Mouse (Mus musculus): ENCODE measurements at regions not wholly inside any gene's neighbourhood (a gene's known extent, or its start where the extent isn't known, plus 50 kb on each side); places are given as distances from the start of the nearest gene placed in this dataset.

DNA sequence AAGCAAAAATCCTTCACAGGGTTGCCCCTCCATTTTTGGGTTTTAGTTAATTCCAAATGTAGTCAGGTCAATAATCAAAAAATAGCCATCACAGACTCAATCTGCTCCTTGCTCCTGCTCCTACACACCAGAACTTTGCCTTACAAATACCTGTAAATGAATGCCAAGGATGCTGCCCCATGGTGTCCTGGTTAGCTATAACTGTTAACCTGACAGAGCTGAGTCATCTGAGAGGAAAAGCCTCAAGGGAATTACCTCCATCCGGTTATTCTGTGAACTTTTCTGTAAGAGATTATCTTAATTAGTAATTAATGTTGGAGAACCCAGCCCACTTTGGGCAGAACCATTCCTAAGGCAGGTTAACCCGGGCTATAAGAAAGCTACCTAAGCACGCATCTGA, 325.4 kb upstream of the Castor2 start:
- WGBS = 75% methylated on average over 3 of the region's 3 CpGs
- no peak for ATAC-seq (ENCODE audit: insufficient number of reproducible peaks, insufficient read depth, low FRiP score, low read depth)
- Histone ChIP-seq H3K9me3 (ENCODE audit: control insufficient read depth, low read length) (no peaks in the 10 kb centered on the region), H3K4me3 (ENCODE audit: control insufficient read depth in 1 of 2, insufficient read depth in 1 of 2, low read depth in 1 of 2, low read length in 2 of 2) (no peak overlapping the region), H3K36me3 (ENCODE audit: control insufficient read depth, insufficient read depth, low read length) (no peaks in the 10 kb centered on the region), H3K27me3 (ENCODE audit: control insufficient read depth, insufficient read depth, low read length) (no peaks in the 10 kb centered on the region), H3K4me2 (ENCODE audit: low read length) (no peak overlapping the region), H3K27ac (replicated peaks in 1 of 2; ENCODE audit: control insufficient read depth in 1 of 2, insufficient read depth in 1 of 2, low read depth in 2 of 2, low read length in 2 of 2) (no peak overlapping the region), H3K9ac (ENCODE audit: low read length) (no peak overlapping the region), H3K4me1 (ENCODE audit: control insufficient read depth in 2 of 2, insufficient read depth in 2 of 2, low read length in 2 of 2) (no peaks in the 10 kb centered on the region)

DNA sequence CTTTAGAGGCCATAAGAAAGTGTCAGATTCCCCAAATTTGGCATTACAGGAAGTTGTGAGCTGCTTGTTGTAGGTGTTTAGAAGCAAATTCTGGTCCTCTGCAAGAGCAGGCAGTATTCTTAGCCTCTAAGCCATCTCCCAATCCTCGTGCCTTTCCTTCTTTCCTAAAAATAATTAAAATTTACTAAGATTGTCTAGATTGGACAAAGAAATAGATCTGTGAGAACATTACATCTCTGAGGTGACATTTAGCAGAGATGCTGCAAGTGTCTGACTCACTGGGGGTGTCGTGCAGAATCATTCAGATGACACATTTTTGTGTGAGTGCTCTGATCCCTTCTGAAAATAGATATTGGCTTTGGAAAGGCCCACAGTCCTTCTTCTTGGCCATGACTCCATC, 330.7 kb upstream of the Castor2 start:
- no peaks in the 10 kb centered on the region for H3K27me3 ChIP-seq (ENCODE audit: control insufficient read depth, insufficient read depth, low read length)
- no peak overlapping the region for H3K27ac ChIP-seq (replicated peaks in 1 of 2; ENCODE audit: control insufficient read depth in 1 of 2, insufficient read depth in 1 of 2, low read depth in 2 of 2, low read length in 2 of 2)
- no peak overlapping the region for H3K4me2 ChIP-seq (ENCODE audit: low read length)
- H3K4me3 ChIP-seq (ENCODE audit: control insufficient read depth in 1 of 2, insufficient read depth in 1 of 2, low read depth in 1 of 2, low read length in 2 of 2) = no peak overlapping the region
- H3K4me1 ChIP-seq (ENCODE audit: control insufficient read depth in 2 of 2, insufficient read depth in 2 of 2, low read length in 2 of 2) = no peaks in the 10 kb centered on the region
- no peak for ATAC-seq (ENCODE audit: insufficient number of reproducible peaks, insufficient read depth, low FRiP score, low read depth)
- WGBS = 71% methylated on average over 2 of the region's 2 CpGs
- no peaks in the 10 kb centered on the region for H3K9me3 ChIP-seq (ENCODE audit: control insufficient read depth, low read length)
- no peaks in the 10 kb centered on the region for H3K36me3 ChIP-seq (ENCODE audit: control insufficient read depth, insufficient read depth, low read length)
- no peak overlapping the region for H3K9ac ChIP-seq (ENCODE audit: low read length)

DNA sequence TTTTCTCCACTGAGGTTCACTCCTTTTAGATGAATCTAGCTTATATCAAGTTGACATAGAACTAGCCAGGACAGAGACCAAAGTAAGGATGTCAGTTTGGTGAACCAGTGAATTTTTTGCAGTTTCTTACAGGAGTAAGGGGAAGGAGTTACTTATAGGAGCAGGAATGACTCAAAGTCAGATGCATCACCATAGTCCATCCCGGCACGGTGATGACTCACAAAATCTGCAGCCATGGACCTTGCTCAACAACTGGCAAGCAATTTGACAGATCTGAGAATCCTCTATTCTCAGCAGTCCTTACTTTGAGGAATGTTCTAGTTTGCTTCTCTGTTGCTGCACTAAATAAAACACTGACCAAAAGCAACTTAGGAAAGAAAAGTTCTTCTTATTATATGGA, 341.7 kb upstream of the Castor2 start:
- Histone ChIP-seq H3K4me2 (ENCODE audit: low read length) (no peak overlapping the region), H3K9me3 (ENCODE audit: control insufficient read depth, low read length) (0 out of 2 replicates have a peak, but pooled peaks cover 3% of the 10 kb centered on the region), H3K4me1 (ENCODE audit: control insufficient read depth in 2 of 2, insufficient read depth in 2 of 2, low read length in 2 of 2) (no peaks in the 10 kb centered on the region), H3K27me3 (ENCODE audit: control insufficient read depth, insufficient read depth, low read length) (no peaks in the 10 kb centered on the region), H3K36me3 (ENCODE audit: control insufficient read depth, insufficient read depth, low read length) (no peaks in the 10 kb centered on the region), H3K9ac (ENCODE audit: low read length) (no peak overlapping the region), H3K4me3 (ENCODE audit: control insufficient read depth in 1 of 2, insufficient read depth in 1 of 2, low read depth in 1 of 2, low read length in 2 of 2) (no peak overlapping the region), H3K27ac (replicated peaks in 1 of 2; ENCODE audit: control insufficient read depth in 1 of 2, insufficient read depth in 1 of 2, low read depth in 2 of 2, low read length in 2 of 2) (no peak overlapping the region)
- no peak for ATAC-seq (ENCODE audit: insufficient number of reproducible peaks, insufficient read depth, low FRiP score, low read depth)
- WGBS = 93% methylated on average over 2 of the region's 2 CpGs

DNA sequence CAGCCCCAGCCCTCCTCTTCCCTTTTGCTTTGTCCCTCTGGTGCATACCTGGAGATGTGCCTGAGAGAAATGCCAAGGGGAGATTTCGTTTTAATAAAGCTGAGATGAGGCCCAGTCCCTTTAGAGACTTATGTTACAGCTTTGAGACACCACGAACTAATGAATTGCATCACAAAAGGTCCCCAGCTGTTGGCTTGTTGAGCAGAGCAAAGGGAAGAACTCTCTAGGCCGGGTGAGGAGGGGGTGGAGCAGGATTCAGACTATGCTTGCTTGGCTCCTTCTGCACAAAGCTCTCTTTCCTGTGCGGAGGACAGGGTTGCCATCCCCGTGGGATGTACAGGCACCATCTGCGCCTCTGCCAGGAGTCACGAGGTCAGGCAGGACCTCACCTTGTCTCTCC, 345.3 kb upstream of the Castor2 start:
- Histone ChIP-seq H3K9ac (ENCODE audit: low read length) (no peak overlapping the region), H3K27ac (replicated peaks in 1 of 2; ENCODE audit: control insufficient read depth in 1 of 2, insufficient read depth in 1 of 2, low read depth in 2 of 2, low read length in 2 of 2) (no peak overlapping the region), H3K36me3 (ENCODE audit: control insufficient read depth, insufficient read depth, low read length) (no peaks in the 10 kb centered on the region), H3K27me3 (ENCODE audit: control insufficient read depth, insufficient read depth, low read length) (no peaks in the 10 kb centered on the region), H3K4me1 (ENCODE audit: control insufficient read depth in 2 of 2, insufficient read depth in 2 of 2, low read length in 2 of 2) (no peaks in the 10 kb centered on the region), H3K9me3 (ENCODE audit: control insufficient read depth, low read length) (0 out of 2 replicates have a peak, but pooled peaks cover 3% of the 10 kb centered on the region), H3K4me2 (ENCODE audit: low read length) (no peak overlapping the region), H3K4me3 (ENCODE audit: control insufficient read depth in 1 of 2, insufficient read depth in 1 of 2, low read depth in 1 of 2, low read length in 2 of 2) (no peak overlapping the region)
- WGBS = 24% methylated on average over 7 of the region's 7 CpGs
- no peak for ATAC-seq (ENCODE audit: insufficient number of reproducible peaks, insufficient read depth, low FRiP score, low read depth)

DNA sequence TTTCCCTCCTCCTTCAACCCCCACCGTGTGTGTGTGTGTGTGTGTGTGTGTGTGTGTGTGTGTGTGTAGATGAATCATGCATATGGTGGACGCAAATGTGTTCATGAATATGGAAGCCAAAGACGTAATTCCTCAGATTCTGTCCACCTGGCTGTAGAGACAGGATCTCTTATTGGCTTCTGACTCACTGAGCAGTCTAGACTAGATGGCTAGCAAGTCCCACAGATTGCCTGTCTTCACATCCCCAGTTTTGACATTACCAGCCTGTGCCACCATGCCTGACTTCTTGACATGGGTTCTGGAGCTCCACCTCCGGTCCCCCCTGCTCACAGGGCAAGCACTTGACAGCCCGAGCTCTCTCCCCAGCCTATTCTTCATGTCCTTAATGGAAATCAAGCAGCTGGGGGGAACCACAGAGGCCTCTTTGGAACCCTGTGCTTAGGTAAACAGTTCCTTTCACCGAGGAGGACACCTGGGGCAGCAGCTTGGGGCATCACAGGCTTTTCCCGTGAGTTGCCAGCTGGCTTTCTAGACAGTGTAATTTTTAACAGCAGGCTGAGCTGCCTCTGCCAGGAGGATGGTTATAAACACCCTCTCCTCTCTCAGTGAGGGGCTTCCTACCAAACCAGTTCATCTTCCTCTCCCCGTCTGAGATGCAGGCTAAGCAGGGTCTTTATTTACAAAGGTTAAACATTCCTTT, 345.9 kb upstream of the Castor2 start:
- Histone ChIP-seq H3K27me3 (ENCODE audit: control insufficient read depth, insufficient read depth, low read length) (no peaks in the 10 kb centered on the region), H3K4me1 (ENCODE audit: control insufficient read depth in 2 of 2, insufficient read depth in 2 of 2, low read length in 2 of 2) (no peaks in the 10 kb centered on the region), H3K9me3 (ENCODE audit: control insufficient read depth, low read length) (0 out of 2 replicates have a peak, but pooled peaks cover 3% of the 10 kb centered on the region), H3K27ac (replicated peaks in 1 of 2; ENCODE audit: control insufficient read depth in 1 of 2, insufficient read depth in 1 of 2, low read depth in 2 of 2, low read length in 2 of 2) (no peak overlapping the region), H3K4me3 (ENCODE audit: control insufficient read depth in 1 of 2, insufficient read depth in 1 of 2, low read depth in 1 of 2, low read length in 2 of 2) (no peak overlapping the region), H3K9ac (ENCODE audit: low read length) (no peak overlapping the region), H3K4me2 (ENCODE audit: low read length) (no peak overlapping the region), H3K36me3 (ENCODE audit: control insufficient read depth, insufficient read depth, low read length) (no peaks in the 10 kb centered on the region)
- 40% methylated on average over 8 of the region's 8 CpGs for WGBS
- no peak for ATAC-seq (ENCODE audit: insufficient number of reproducible peaks, insufficient read depth, low FRiP score, low read depth)

DNA sequence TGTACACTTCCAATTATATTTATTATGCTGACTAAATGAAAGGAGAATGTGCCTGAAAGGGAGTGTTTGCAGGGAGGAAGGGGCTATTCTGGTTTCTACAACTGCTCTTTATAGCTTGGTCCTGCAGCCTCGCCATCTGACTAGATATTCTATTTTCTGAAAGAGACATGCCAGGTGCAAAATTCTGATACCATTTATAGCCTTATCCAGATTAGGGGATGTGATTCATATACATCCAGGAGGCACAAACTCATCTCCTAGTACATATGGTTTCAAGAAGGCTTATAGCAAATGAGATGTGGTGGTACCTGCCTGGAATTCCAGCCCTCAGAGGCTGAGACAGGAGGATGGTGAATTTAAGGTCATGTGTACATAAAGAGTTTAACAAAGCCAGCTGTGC, 352.6 kb upstream of the Castor2 start:
- no peak for ATAC-seq (ENCODE audit: insufficient number of reproducible peaks, insufficient read depth, low FRiP score, low read depth)
- 68% methylated on average over 1 of the region's 1 CpGs for WGBS
- H3K9me3 ChIP-seq (ENCODE audit: control insufficient read depth, low read length) = 0 out of 2 replicates have a peak, but pooled peaks cover 6% of the 10 kb centered on the region
- no peaks in the 10 kb centered on the region for H3K36me3 ChIP-seq (ENCODE audit: control insufficient read depth, insufficient read depth, low read length)
- no peaks in the 10 kb centered on the region for H3K4me1 ChIP-seq (ENCODE audit: control insufficient read depth in 2 of 2, insufficient read depth in 2 of 2, low read length in 2 of 2)
- H3K4me3 ChIP-seq (ENCODE audit: control insufficient read depth in 1 of 2, insufficient read depth in 1 of 2, low read depth in 1 of 2, low read length in 2 of 2) = no peak overlapping the region
- no peak overlapping the region for H3K27ac ChIP-seq (replicated peaks in 1 of 2; ENCODE audit: control insufficient read depth in 1 of 2, insufficient read depth in 1 of 2, low read depth in 2 of 2, low read length in 2 of 2)
- no peaks in the 10 kb centered on the region for H3K27me3 ChIP-seq (ENCODE audit: control insufficient read depth, insufficient read depth, low read length)
- no peak overlapping the region for H3K4me2 ChIP-seq (ENCODE audit: low read length)
- H3K9ac ChIP-seq (ENCODE audit: low read length) = no peak overlapping the region

DNA sequence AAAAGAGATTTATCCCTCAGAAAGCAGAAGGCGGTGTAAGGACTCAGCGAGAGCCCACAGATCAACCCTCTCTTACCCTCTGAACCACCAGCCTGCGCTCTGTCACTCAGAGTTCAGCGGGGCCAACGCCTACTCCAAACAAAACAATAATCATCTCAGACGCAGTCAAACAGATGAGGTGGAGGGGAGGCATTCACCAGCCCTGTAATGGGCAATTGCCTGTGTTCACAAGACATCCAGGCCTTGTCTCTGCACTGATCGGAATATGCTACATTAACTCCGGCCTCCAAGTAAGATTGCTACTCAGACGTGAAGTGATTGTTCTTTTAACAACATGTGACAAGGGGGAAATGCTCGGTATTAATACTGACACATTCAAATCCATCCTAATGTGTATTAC, 353.1 kb upstream of the Castor2 start:
- H3K4me2 ChIP-seq (ENCODE audit: low read length) = no peak overlapping the region
- H3K4me1 ChIP-seq (ENCODE audit: control insufficient read depth in 2 of 2, insufficient read depth in 2 of 2, low read length in 2 of 2) = no peaks in the 10 kb centered on the region
- H3K9ac ChIP-seq (ENCODE audit: low read length) = no peak overlapping the region
- H3K9me3 ChIP-seq (ENCODE audit: control insufficient read depth, low read length) = 0 out of 2 replicates have a peak, but pooled peaks cover 6% of the 10 kb centered on the region
- H3K27me3 ChIP-seq (ENCODE audit: control insufficient read depth, insufficient read depth, low read length) = no peaks in the 10 kb centered on the region
- no peak for ATAC-seq (ENCODE audit: insufficient number of reproducible peaks, insufficient read depth, low FRiP score, low read depth)
- no peaks in the 10 kb centered on the region for H3K36me3 ChIP-seq (ENCODE audit: control insufficient read depth, insufficient read depth, low read length)
- WGBS = 78% methylated on average over 10 of the region's 10 CpGs
- no peak overlapping the region for H3K4me3 ChIP-seq (ENCODE audit: control insufficient read depth in 1 of 2, insufficient read depth in 1 of 2, low read depth in 1 of 2, low read length in 2 of 2)
- no peak overlapping the region for H3K27ac ChIP-seq (replicated peaks in 1 of 2; ENCODE audit: control insufficient read depth in 1 of 2, insufficient read depth in 1 of 2, low read depth in 2 of 2, low read length in 2 of 2)

DNA sequence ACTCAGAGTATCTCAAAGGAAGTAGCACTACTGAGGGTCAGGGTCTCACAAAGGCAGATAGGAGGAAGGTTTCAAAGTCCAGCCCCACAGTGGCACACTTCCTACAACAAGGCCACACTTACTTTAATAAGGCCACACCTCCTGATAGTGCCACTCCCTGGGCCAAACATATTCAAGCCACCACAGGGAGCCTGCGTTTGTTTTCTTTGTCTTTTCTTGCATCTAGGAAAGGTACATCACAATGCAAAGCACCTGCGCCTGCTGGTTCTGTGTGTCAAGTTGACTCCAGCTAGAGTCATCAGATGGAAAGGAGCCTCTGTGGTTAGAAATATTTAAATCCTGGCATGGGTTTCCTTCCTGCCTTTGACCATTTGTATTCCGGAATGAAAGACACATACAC, 355.4 kb upstream of the Castor2 start:
- WGBS = 85% methylated on average over 3 of the region's 3 CpGs

More for the DNA sequence above, 355.4 kb upstream of the Castor2 start:
- no peaks in the 10 kb centered on the region for H3K27me3 ChIP-seq (ENCODE audit: control insufficient read depth, insufficient read depth, low read length)
- H3K9me3 ChIP-seq (ENCODE audit: control insufficient read depth, low read length) = 0 out of 2 replicates have a peak, but pooled peaks cover 6% of the 10 kb centered on the region
- no peak overlapping the region for H3K4me3 ChIP-seq (ENCODE audit: control insufficient read depth in 1 of 2, insufficient read depth in 1 of 2, low read depth in 1 of 2, low read length in 2 of 2)
- H3K9ac ChIP-seq (ENCODE audit: low read length) = no peak overlapping the region
- no peak overlapping the region for H3K27ac ChIP-seq (replicated peaks in 1 of 2; ENCODE audit: control insufficient read depth in 1 of 2, insufficient read depth in 1 of 2, low read depth in 2 of 2, low read length in 2 of 2)
- no peak for ATAC-seq (ENCODE audit: insufficient number of reproducible peaks, insufficient read depth, low FRiP score, low read depth)
- no peaks in the 10 kb centered on the region for H3K4me1 ChIP-seq (ENCODE audit: control insufficient read depth in 2 of 2, insufficient read depth in 2 of 2, low read length in 2 of 2)
- no peaks in the 10 kb centered on the region for H3K36me3 ChIP-seq (ENCODE audit: control insufficient read depth, insufficient read depth, low read length)
- H3K4me2 ChIP-seq (ENCODE audit: low read length) = no peak overlapping the region
